Mouse (Mus musculus): ENCODE results near the gene Rgl1.
A peak's percentile ranks its signal among the peaks of the same experiment; 100 is the strongest.

The Rgl1 gene

GRCm38 (mm10) chr1:152766032-152766772, at the start of gene Rgl1, which contains the start of gene Arpc5:
TSS of gene Rgl1 (minus strand) at chr1:152766351.
TSS of gene Arpc5 (plus strand) at chr1:152766542.
- peak; percentile 84 for DNase-seq (ENCODE audit: low spot score)

GRCm38 (mm10) chr1:152815265-152815701, 49.1 kb upstream of the Rgl1 start:
- no peak for DNase-seq (ENCODE audit: low spot score)

- DNase-seq (ENCODE audit: low spot score) = no peak
Observed at GRCm38 (mm10) chr1:152810533-152811439, 44.6 kb upstream of the Rgl1 start.

GRCm38 (mm10) chr1:152809541-152810252, 43.5 kb upstream of the Rgl1 start:
- no peak for DNase-seq (ENCODE audit: low spot score)

GRCm38 (mm10) chr1:152808392-152808680, 42.2 kb upstream of the Rgl1 start:
- DNase-seq (ENCODE audit: low spot score) = no peak

GRCm38 (mm10) chr1:152807619-152808391, 41.7 kb upstream of the Rgl1 start:
- no peak for DNase-seq (ENCODE audit: low spot score)

- DNase-seq (ENCODE audit: low spot score) = no peak
Observed at GRCm38 (mm10) chr1:152804907-152805306, 38.8 kb upstream of the Rgl1 start.

GRCm38 (mm10) chr1:152800633-152801176, 34.6 kb upstream of the Rgl1 start:
- DNase-seq (ENCODE audit: low spot score) = no peak

GRCm38 (mm10) chr1:152799897-152800296, 33.7 kb upstream of the Rgl1 start, which contains the start of gene Ncf2:
TSS of gene Ncf2 (plus strand) at chr1:152800194.
- DNase-seq (ENCODE audit: low spot score) = no peak

GRCm38 (mm10) chr1:152798125-152798524, 32.0 kb upstream of the Rgl1 start:
- no peak for DNase-seq (ENCODE audit: low spot score)

GRCm38 (mm10) chr1:152796683-152797263, 30.6 kb upstream of the Rgl1 start:
- no peak for DNase-seq (ENCODE audit: low spot score)

GRCm38 (mm10) chr1:152795688-152796255, 29.6 kb upstream of the Rgl1 start:
- no peak for DNase-seq (ENCODE audit: low spot score)

- no peak for DNase-seq (ENCODE audit: low spot score)
Observed at GRCm38 (mm10) chr1:152793495-152794130, 27.5 kb upstream of the Rgl1 start.

GRCm38 (mm10) chr1:152792736-152793494, 26.8 kb upstream of the Rgl1 start:
- no peak for DNase-seq (ENCODE audit: low spot score)

GRCm38 (mm10) chr1:152791269-152791668, 25.1 kb upstream of the Rgl1 start:
- no peak for DNase-seq (ENCODE audit: low spot score)

GRCm38 (mm10) chr1:152790821-152791220, 24.7 kb upstream of the Rgl1 start:
- no peak for DNase-seq (ENCODE audit: low spot score)

GRCm38 (mm10) chr1:152790254-152790653, 24.1 kb upstream of the Rgl1 start:
- no peak for DNase-seq (ENCODE audit: low spot score)

GRCm38 (mm10) chr1:152788121-152788660, 22.0 kb upstream of the Rgl1 start:
- DNase-seq (ENCODE audit: low spot score) = no peak

- DNase-seq (ENCODE audit: low spot score) = no peak
Observed at GRCm38 (mm10) chr1:152786953-152787352, 20.8 kb upstream of the Rgl1 start.
